Mouse (Mus musculus) cortical plate, adult 2 months (tissue): ENCODE measurements at regions not wholly inside any gene's neighbourhood (a gene's known extent, or its start where the extent isn't known, plus 50 kb on each side); places are given as distances from the start of the nearest gene placed in this dataset.

ENCODE experiments used
- CTCF ChIP-seq: fragments of 200-500 bp; IDR thresholded peaks from 2 replicates; pipeline ENCODE4 v1.5.1; 2011; ENCODE audit warnings: mild to moderate bottlenecking, control low read depth, low read length; ENCODE audit not compliant: insufficient read depth; ENCODE audit errors: extremely low read depth
- POLR2A ChIP-seq: fragments of 200-500 bp; IDR thresholded peaks from 2 replicates; pipeline ENCODE4 v1.6.1; 2011; ENCODE audit warnings: mild to moderate bottlenecking, low read length, control low read depth; ENCODE audit not compliant: insufficient read depth; ENCODE audit errors: extremely low read depth

GRCm38 (mm10) chr2:116801578-116801977 is 76.9 kb upstream of the Tmco5 start:
- TF ChIP-seq CTCF (no peak), POLR2A (no peak)
